Mouse (Mus musculus) liver, postnatal 0 days (tissue): ENCODE data around the gene Gamt.

Source experiments
- CTCF ChIP-seq: sonication (generic); IDR thresholded peaks from 2 replicates; pipeline ENCODE4 v1.5.1; 2016; ENCODE audit warnings: antibody characterized with exemption, low read depth
- EP300 ChIP-seq: IDR thresholded peaks from 2 replicates; pipeline ENCODE4 v1.6.1; 2016; ENCODE audit warnings: antibody characterized with exemption, low read depth, mild to moderate bottlenecking

DNA sequence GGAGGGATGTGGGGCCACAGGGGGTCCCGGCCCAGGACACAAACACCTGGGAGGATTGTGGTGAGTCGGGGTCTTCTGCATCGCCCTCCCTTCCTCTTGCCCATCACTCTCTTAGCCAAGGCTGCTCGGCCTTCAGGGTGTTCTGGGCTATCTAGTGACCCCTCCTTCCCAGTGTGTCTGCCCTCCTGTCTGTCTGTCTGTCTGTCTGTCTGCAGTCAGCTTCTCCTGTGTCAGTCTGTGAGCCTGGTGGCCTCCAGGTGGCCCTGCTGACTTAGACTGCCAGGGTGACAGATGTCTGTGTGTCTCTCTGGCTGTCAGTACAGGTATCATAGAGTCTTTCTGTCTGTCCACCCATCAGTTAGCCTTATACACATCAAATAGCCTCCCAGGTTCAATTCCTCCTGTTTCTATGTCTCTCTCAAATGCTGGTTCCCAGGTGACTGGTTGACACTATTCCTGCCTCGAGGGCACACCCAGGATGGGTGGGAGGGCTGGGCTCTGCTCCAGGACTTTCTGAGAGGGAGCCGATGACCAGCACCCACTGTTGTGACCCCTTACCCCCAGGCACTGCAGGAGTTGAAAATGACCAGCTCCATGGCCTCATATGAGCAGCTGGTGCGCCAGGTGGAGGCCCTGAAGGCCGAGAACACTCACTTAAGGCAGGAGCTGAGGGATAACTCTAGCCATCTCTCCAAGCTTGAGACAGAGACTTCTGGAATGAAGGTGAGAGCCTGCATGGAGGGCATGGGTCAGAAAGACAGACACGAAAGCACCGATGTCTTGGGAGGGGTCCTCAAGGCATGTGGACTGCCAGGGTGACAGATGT, 40.7 kb upstream of the Gamt start:
- TF ChIP-seq CTCF (no peak), EP300 (no peak)
